7 mouse cellular contexts compared by ENCODE assay signal in genomic region chr14:118151651-118152293, GRCm38 (mm10). TPM values are rescaled to one million over a fixed set of nuclear protein-coding genes. Genes with fewer than 3 reads are reported as not detected.
A peak's percentile ranks its signal among the peaks of the same experiment; 100 is the strongest.
DNase-seq lines count a peak whose midpoint lies in the region; ATAC-seq and TF ChIP-seq lines count a peak whose summit lies in the region.

No protein-coding gene starts in this region.

- ATAC-seq in hindbrain, postnatal 0 days: 0 out of 2 replicates have a peak, but pooled peaks have one; percentile 56
- no peak for ATAC-seq in hindbrain, embryonic 11.5 days (ENCODE audit: low FRiP score)

- peak; percentile 62 for DNase-seq in hindbrain, postnatal 0 days (ENCODE audit: low spot score)
- no peak for DNase-seq in hindbrain, embryonic 11.5 days (ENCODE audit: low spot score)
- DNase-seq in Muller cell, postnatal 12 days (ENCODE audit: inconsistent ontology term): peak; percentile 34
- peak; percentile 37 for DNase-seq in embryo, embryonic 10.5 days (ENCODE audit: low spot score)
- DNase-seq in lung, postnatal 25 days (ENCODE audit: low spot score): peak; percentile 29
- no peak for DNase-seq in yolk sac, embryonic 10.5 days (ENCODE audit: low spot score)
- no peak for DNase-seq in urinary bladder, adult 2 months (ENCODE audit: low spot score)

- WGBS in hindbrain, postnatal 0 days: 75% methylated on average over 5 of the region's 5 CpGs
- WGBS in hindbrain, embryonic 11.5 days: 85% methylated on average over 5 of the region's 5 CpGs

- no peak overlapping the region for H3K4me3 ChIP-seq in hindbrain, postnatal 0 days (ENCODE audit: low read length)
- H3K4me3 ChIP-seq in hindbrain, embryonic 11.5 days (ENCODE audit: low read depth, low read length): no peak overlapping the region

- H3K4me2 ChIP-seq in hindbrain, postnatal 0 days (ENCODE audit: low read depth, low read length): no peak overlapping the region
- no peak overlapping the region for H3K4me2 ChIP-seq in hindbrain, embryonic 11.5 days (replicated peaks; ENCODE audit: low read depth, low read length)

- H3K9me3 ChIP-seq in hindbrain, postnatal 0 days (ENCODE audit: low read length): no peaks in the 10 kb centered on the region
- no peaks in the 10 kb centered on the region for H3K9me3 ChIP-seq in hindbrain, embryonic 11.5 days (ENCODE audit: control insufficient read depth, low read length)

- no peak overlapping the region for H3K27ac ChIP-seq in hindbrain, postnatal 0 days
- no peak overlapping the region for H3K27ac ChIP-seq in hindbrain, embryonic 11.5 days (ENCODE audit: low read depth, low read length)

- H3K36me3 ChIP-seq in hindbrain, postnatal 0 days (ENCODE audit: insufficient read depth, low read length): no peaks in the 10 kb centered on the region
- H3K36me3 ChIP-seq in hindbrain, embryonic 11.5 days (ENCODE audit: control insufficient read depth, insufficient read depth, low read length): 0 out of 2 replicates have a peak, but pooled peaks cover 2% of the 10 kb centered on the region

- no peaks in the 10 kb centered on the region for H3K4me1 ChIP-seq in hindbrain, postnatal 0 days (ENCODE audit: insufficient read depth, low read length)
- H3K4me1 ChIP-seq in hindbrain, embryonic 11.5 days (replicated peaks; ENCODE audit: control insufficient read depth, insufficient read depth, low read length): no peaks in the 10 kb centered on the region

- no peak overlapping the region for H3K9ac ChIP-seq in hindbrain, postnatal 0 days (replicated peaks; ENCODE audit: low read length)
- no peak overlapping the region for H3K9ac ChIP-seq in hindbrain, embryonic 11.5 days (ENCODE audit: low read depth, low read length)

- peak; percentile 71 for TF ChIP-seq CTCF in hindbrain, postnatal 0 days (IDR thresholded peaks at IDR 0.05; ENCODE audit: low read depth)

- no peaks in the 10 kb centered on the region for H3K27me3 ChIP-seq in hindbrain, postnatal 0 days (ENCODE audit: insufficient read depth, low read length)
- H3K27me3 ChIP-seq in hindbrain, embryonic 11.5 days (ENCODE audit: control insufficient read depth, insufficient read depth, low read length): no peaks in the 10 kb centered on the region

RNA-seq across cellular contexts. Expression of gene Gpr180, which starts 14.8 kb away (rescaled TPM):
- 53.7 and 68.2 TPM in 2 replicates for total RNA-seq in hindbrain, postnatal 0 days (2014; rRNA removed)
- 50.1 and 50.4 TPM in 2 replicates for polyA plus RNA-seq in hindbrain, postnatal 0 days (2015; fragmentation: Nextera tagmentation; extraction: Ambion mirVana)
- 35.8 and 36.2 TPM in 2 replicates for polyA plus RNA-seq in hindbrain, embryonic 11.5 days (2014; fragmentation: Nextera tagmentation; extraction: Ambion mirVana)
- 30.0 and 38.9 TPM in 2 replicates for polyA plus RNA-seq in urinary bladder, adult 2 months (2012; rRNA removed)

RNA-seq across cellular contexts. Expression of gene Tgds, which starts 19.2 kb away (rescaled TPM):
- 8.1 and 10.0 TPM in 2 replicates for total RNA-seq in hindbrain, postnatal 0 days (2014; rRNA removed)
- polyA plus RNA-seq in hindbrain, postnatal 0 days (2015; fragmentation: Nextera tagmentation; extraction: Ambion mirVana): 8.8 and 10.3 TPM in 2 replicates
- polyA plus RNA-seq in hindbrain, embryonic 11.5 days (2014; fragmentation: Nextera tagmentation; extraction: Ambion mirVana): 31.9 and 32.3 TPM in 2 replicates
- 15.4 and 19.9 TPM in 2 replicates for polyA plus RNA-seq in urinary bladder, adult 2 months (2012; rRNA removed)

Comparison
In these comparisons a context has a peak if more than half of its experiments do, and no peak if none do; other contexts are left out.
1. DNase-seq: peak in hindbrain, postnatal 0 days (single experiment), Muller cell, postnatal 12 days (single experiment), embryo, embryonic 10.5 days (single experiment) and lung, postnatal 25 days (single experiment); none in hindbrain, embryonic 11.5 days (single experiment), yolk sac, embryonic 10.5 days (single experiment) and urinary bladder, adult 2 months (single experiment).